Mouse (Mus musculus): Measurements from ENCODE around the gene Irx1. TPM values are rescaled to one million over a fixed set of nuclear protein-coding genes. Genes with fewer than 3 reads are reported as not detected.

Gene Irx1
- total RNA-seq, 2 experiments from 2014 or later: not detected

GRCm38 (mm10) chr13:71949859-71950258 lies 13.7 kb downstream of the Irx1 start:
- ATAC-seq (ENCODE audit: poor library complexity, severe bottlenecking): no peak

GRCm38 (mm10) chr13:71910361-71910760 lies 53.2 kb downstream of the Irx1 start:
- no peak for ATAC-seq (ENCODE audit: poor library complexity, severe bottlenecking)

All from megakaryocyte, adult 5-6 weeks (primary cell).